Mouse (Mus musculus) lung, postnatal 36 days (tissue): Measurements from ENCODE around the gene Yipf3.

Source experiments
- DNase-seq: peaks from one replicate; pipeline ENCODE4 v3.0.0; 2022; ENCODE audit warnings: mixed read lengths

Gene Yipf3

GRCm38 (mm10) chr17:46258279-46259053 is 10.6 kb downstream of the Yipf3 start:
- no peak for DNase-seq

GRCm38 (mm10) chr17:46259675-46260074 is 11.8 kb downstream of the Yipf3 start:
- no peak for DNase-seq

GRCm38 (mm10) chr17:46262201-46262694 is 14.4 kb downstream of the Yipf3 start:
- DNase-seq: no peak

GRCm38 (mm10) chr17:46265502-46265901 is 17.6 kb downstream of the Yipf3 start:
- no peak for DNase-seq

- peak; percentile 83 for DNase-seq
Observed at GRCm38 (mm10) chr17:46265918-46266618, 18.2 kb downstream of the Yipf3 start.

GRCm38 (mm10) chr17:46266986-46267385 is 19.1 kb downstream of the Yipf3 start:
- no peak for DNase-seq

GRCm38 (mm10) chr17:46267511-46267910 is 19.6 kb downstream of the Yipf3 start:
- DNase-seq: no peak

GRCm38 (mm10) chr17:46268026-46268720 is 20.3 kb downstream of the Yipf3 start:
- DNase-seq: no peak

GRCm38 (mm10) chr17:46269771-46270534 is 22.1 kb downstream of the Yipf3 start:
- peak; percentile 40 for DNase-seq

GRCm38 (mm10) chr17:46272058-46272457 is 24.2 kb downstream of the Yipf3 start:
- DNase-seq: no peak

GRCm38 (mm10) chr17:46272675-46273074 is 24.8 kb downstream of the Yipf3 start:
- DNase-seq: no peak

- DNase-seq: no peak
Observed at GRCm38 (mm10) chr17:46273803-46274236, 25.9 kb downstream of the Yipf3 start.

- DNase-seq: no peak
Observed at GRCm38 (mm10) chr17:46274465-46274864, 26.6 kb downstream of the Yipf3 start.

GRCm38 (mm10) chr17:46275034-46275433 is 27.2 kb downstream of the Yipf3 start:
- no peak for DNase-seq

GRCm38 (mm10) chr17:46275506-46275905 is 27.6 kb downstream of the Yipf3 start:
- DNase-seq: no peak

GRCm38 (mm10) chr17:46277586-46277985 is 29.7 kb downstream of the Yipf3 start:
- DNase-seq: no peak

GRCm38 (mm10) chr17:46278011-46278765 is 30.3 kb downstream of the Yipf3 start:
- no peak for DNase-seq

GRCm38 (mm10) chr17:46282483-46283123 is 34.7 kb downstream of the Yipf3 start, which contains the start of gene Tjap1:
TSS of gene Tjap1 (minus strand) at chr17:46283026.
- peak; percentile 87 for DNase-seq

- no peak for DNase-seq
Observed at GRCm38 (mm10) chr17:46283140-46283539, 35.3 kb downstream of the Yipf3 start.

GRCm38 (mm10) chr17:46283911-46284310 is 36.0 kb downstream of the Yipf3 start:
- no peak for DNase-seq

GRCm38 (mm10) chr17:46284653-46285052 is 36.8 kb downstream of the Yipf3 start:
- no peak for DNase-seq
